Mouse (Mus musculus) midbrain, embryonic 12.5 days (tissue): Measurements from ENCODE around the gene Cox19. TPM values are rescaled to one million over a fixed set of nuclear protein-coding genes. Genes with fewer than 3 reads are reported as not detected.

Source experiments
- ATAC-seq: fragments of 200-750 bp; cut with Nextera tagmentation; 2 replicates; pipeline ENCODE4 v1.8.0; 2017; ENCODE audit warnings: low read depth, moderate TSS enrichment, moderate library complexity; ENCODE audit not compliant: low FRiP score
- H3K27ac ChIP-seq: fragments of 300-500 bp; sonication (generic); replicated peaks from 2 replicates; pipeline ENCODE4 v1.5.1; 2016; ENCODE audit warnings: mild to moderate bottlenecking
- H3K27me3 ChIP-seq: fragments of 300-500 bp; sonication (generic); 2 replicates; pipeline ENCODE4 v1.6.1; 2016; ENCODE audit warnings: mild to moderate bottlenecking
- H3K36me3 ChIP-seq: fragments of 300-500 bp; sonication (generic); 2 replicates; pipeline ENCODE4 v1.6.1; 2016
- H3K4me1 ChIP-seq: fragments of 300-500 bp; sonication (generic); 2 replicates; pipeline ENCODE4 v1.6.1; 2016
- H3K4me2 ChIP-seq: fragments of 300-500 bp; sonication (generic); replicated peaks from 2 replicates; pipeline ENCODE4 v1.6.1; 2016; ENCODE audit warnings: mild to moderate bottlenecking, moderate library complexity
- H3K4me3 ChIP-seq: fragments of 300-500 bp; sonication (generic); 2 replicates; pipeline ENCODE4 v1.5.1; 2016; ENCODE audit warnings: mild to moderate bottlenecking
- H3K9ac ChIP-seq: fragments of 300-500 bp; sonication (generic); replicated peaks from 2 replicates; pipeline ENCODE4 v1.6.1; 2016; ENCODE audit warnings: mild to moderate bottlenecking, moderate library complexity
- H3K9me3 ChIP-seq: fragments of 300-500 bp; sonication (generic); 2 replicates; pipeline ENCODE4 v1.6.1; 2016; ENCODE audit warnings: mild to moderate bottlenecking
- WGBS: fragments of 180-500 bp; shearing (Covaris S2); methylation state at CpG from one replicate; pipeline ENCODE4 v1.1.7; 2016; 5-methylcytosine and 5-hydroxymethylcytosine counted together
- polyA plus RNA-seq: library from polyadenylated mRNA; unstranded; fragments of >200 nt; fragmentation: Nextera tagmentation; extraction: Ambion mirVana; gene quantifications from 2 replicates; pipeline ENCODE4 v1.2.1, GENCODE M21; 2016

Gene Cox19
- polyA plus RNA-seq, 1 experiment from 2014 or later = 121 TPM

GRCm38 (mm10) chr5:139353496-139353895 is 2.3 kb upstream of the Cox19 start:
- H3K4me3 ChIP-seq = no peak overlapping the region
- no peaks in the 10 kb centered on the region for H3K9me3 ChIP-seq
- H3K4me1 ChIP-seq = peaks cover 9% of the 10 kb centered on the region; the same call in 1 of the 2 replicates
- no peak overlapping the region for H3K4me2 ChIP-seq
- peaks cover 16% of the 10 kb centered on the region; the same call in 1 of the 2 replicates for H3K27me3 ChIP-seq
- H3K9ac ChIP-seq = no peak overlapping the region
- 65% methylated on average over 10 of the region's 10 CpGs for WGBS
- no peak for ATAC-seq
- no peak overlapping the region for H3K27ac ChIP-seq
- no peaks in the 10 kb centered on the region for H3K36me3 ChIP-seq

DNA sequence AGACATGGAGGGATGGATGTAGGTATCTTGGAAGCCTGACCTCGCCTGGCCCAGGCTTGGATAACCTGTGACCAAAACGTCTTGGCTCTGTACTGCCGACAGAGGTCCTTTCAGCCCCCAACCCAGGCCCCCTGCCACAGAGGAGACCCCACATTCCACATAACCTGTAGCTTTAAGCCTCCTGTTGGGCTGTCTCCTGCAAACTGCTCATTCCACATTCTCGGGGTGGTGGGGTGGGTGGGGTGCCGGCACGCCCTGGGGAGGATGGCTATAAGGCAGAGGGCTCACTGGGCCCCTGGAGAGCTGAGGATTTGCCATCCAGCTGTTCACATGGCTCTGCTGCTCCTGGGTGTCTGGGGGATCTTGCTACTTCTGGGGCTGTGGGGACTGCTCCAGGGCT is 1.1 kb upstream of the Cox19 start, which contains the start of gene Cyp2w1:
Cyp2w1 (plus strand) TSS at position 301 of the 400 bp plus-strand sequence.
- H3K4me1 ChIP-seq = peaks cover 9% of the 10 kb centered on the region; the same call in 1 of the 2 replicates
- no peak for ATAC-seq
- no peaks in the 10 kb centered on the region for H3K9me3 ChIP-seq
- no peak within 1 kb of the TSS for H3K4me3 ChIP-seq
- no peak within 1 kb of the TSS for H3K9ac ChIP-seq
- peaks cover 16% of the 10 kb centered on the region; the same call in 1 of the 2 replicates for H3K27me3 ChIP-seq
- WGBS = 53% methylated on average over 5 of the region's 6 CpGs
- H3K36me3 ChIP-seq = no peaks in the 10 kb centered on the region
- H3K27ac ChIP-seq = no peak within 1 kb of the TSS
- no peak within 1 kb of the TSS for H3K4me2 ChIP-seq

DNA sequence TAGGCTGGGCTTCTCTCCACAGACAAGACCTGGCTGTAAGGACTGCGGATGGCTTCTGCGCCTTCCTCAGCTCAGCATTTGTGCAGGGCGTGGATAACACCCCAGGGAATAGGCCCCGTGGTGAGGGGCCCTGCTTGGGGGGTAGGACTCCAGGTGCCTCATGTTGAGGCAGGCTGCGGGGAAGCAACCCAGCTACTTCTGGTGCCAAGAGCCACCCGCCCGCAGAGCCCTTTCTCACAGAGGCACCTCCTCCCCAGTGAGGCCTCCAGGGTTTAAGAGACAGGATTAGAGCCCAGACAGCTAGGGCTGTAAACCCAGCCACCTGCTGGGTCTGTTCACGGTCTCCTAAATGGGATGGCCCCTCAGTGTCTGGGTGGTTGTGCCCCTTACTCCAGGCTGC is 410 bp upstream of the Cox19 start:
- Histone ChIP-seq H3K4me3 (no peak overlapping the region), H3K27ac (no peak overlapping the region), H3K9me3 (no peaks in the 10 kb centered on the region), H3K4me1 (peaks cover 9% of the 10 kb centered on the region; the same call in 1 of the 2 replicates), H3K36me3 (no peaks in the 10 kb centered on the region), H3K9ac (no peak overlapping the region), H3K4me2 (no peak overlapping the region), H3K27me3 (peaks cover 16% of the 10 kb centered on the region; the same call in 1 of the 2 replicates)
- ATAC-seq = no peak
- WGBS = 33% methylated on average over 8 of the region's 8 CpGs

DNA sequence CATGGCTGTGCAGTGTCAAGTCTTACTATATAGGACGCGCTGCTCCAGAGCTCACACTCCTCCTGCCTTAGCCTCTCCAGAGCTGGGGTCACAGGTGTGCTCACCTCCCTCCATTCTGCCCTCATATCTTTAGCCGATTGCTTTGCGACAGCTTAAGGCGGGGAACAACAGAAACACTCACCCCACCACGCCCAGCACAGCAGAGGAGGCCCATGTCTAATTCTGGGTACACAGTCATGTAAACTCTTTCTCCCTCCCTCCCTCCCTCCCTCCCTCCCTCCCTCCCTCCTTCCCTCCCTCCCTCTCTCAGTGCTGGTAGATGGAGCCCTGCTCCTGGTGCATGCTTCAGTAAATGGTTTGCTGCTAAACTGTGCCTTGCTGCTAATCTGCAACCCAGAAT is 1.5 kb downstream of the Cox19 start:
- no peaks in the 10 kb centered on the region for H3K9me3 ChIP-seq
- 80% methylated on average over 6 of the region's 6 CpGs for WGBS
- H3K4me3 ChIP-seq = no peak overlapping the region

GRCm38 (mm10) chr5:139347225-139347624 is 4.0 kb downstream of the Cox19 start:
- H3K36me3 ChIP-seq = peaks cover 8% of the 10 kb centered on the region
- H3K9ac ChIP-seq = no peak overlapping the region
- H3K9me3 ChIP-seq = no peaks in the 10 kb centered on the region
- ATAC-seq = no peak
- peaks cover 26% of the 10 kb centered on the region for H3K4me1 ChIP-seq
- no peak overlapping the region for H3K4me2 ChIP-seq
- 52% methylated on average over 1 of the region's 1 CpGs for WGBS
- peaks cover 19% of the 10 kb centered on the region; the same call in 1 of the 2 replicates for H3K27me3 ChIP-seq
- no peak overlapping the region for H3K27ac ChIP-seq
- H3K4me3 ChIP-seq = no peak overlapping the region

More for the DNA sequence above, 1.5 kb downstream of the Cox19 start:
- peaks cover 21% of the 10 kb centered on the region; the same call in 1 of the 2 replicates for H3K27me3 ChIP-seq
- H3K4me2 ChIP-seq = no peak overlapping the region
- no peaks in the 10 kb centered on the region for H3K36me3 ChIP-seq
- no peak overlapping the region for H3K27ac ChIP-seq
- H3K9ac ChIP-seq = no peak overlapping the region
- H3K4me1 ChIP-seq = peaks cover 14% of the 10 kb centered on the region; the same call in 1 of the 2 replicates
- ATAC-seq = no peak

GRCm38 (mm10) chr5:139345364-139345714 is 5.9 kb downstream of the Cox19 start:
- peak; percentile 41; the same call in 1 of the 2 replicates for ATAC-seq
- peak overlapping the region; percentile 85 for H3K4me3 ChIP-seq
- peaks cover 23% of the 10 kb centered on the region for H3K36me3 ChIP-seq
- H3K27ac ChIP-seq = no peak overlapping the region
- H3K4me1 ChIP-seq = peaks cover 17% of the 10 kb centered on the region
- peak overlapping the region; percentile 96 for H3K4me2 ChIP-seq
- 13% methylated on average over 5 of the region's 5 CpGs for WGBS
- H3K9ac ChIP-seq = peak overlapping the region; percentile 28
- H3K27me3 ChIP-seq = 0 out of 2 replicates have a peak, but pooled peaks cover 9% of the 10 kb centered on the region
- H3K9me3 ChIP-seq = no peaks in the 10 kb centered on the region

GRCm38 (mm10) chr5:139344687-139345363 is 6.4 kb downstream of the Cox19 start:
- peak overlapping the region; percentile 80 for H3K27ac ChIP-seq
- peak overlapping the region; percentile 85 for H3K4me3 ChIP-seq

GRCm38 (mm10) chr5:139344021-139344686 is 7.1 kb downstream of the Cox19 start:
- Histone ChIP-seq H3K4me3 (peak overlapping the region; percentile 85), H3K27ac (peak overlapping the region; percentile 80), H3K27me3 (0 out of 2 replicates have a peak, but pooled peaks cover 6% of the 10 kb centered on the region), H3K4me1 (peaks cover 18% of the 10 kb centered on the region), H3K9me3 (no peaks in the 10 kb centered on the region), H3K9ac (peak overlapping the region; percentile 91), H3K4me2 (peak overlapping the region; percentile 96), H3K36me3 (peaks cover 35% of the 10 kb centered on the region)
- 8% methylated on average over 12 of the region's 12 CpGs for WGBS
- peak; percentile 72 for ATAC-seq

More at GRCm38 (mm10) chr5:139344687-139345363, 6.4 kb downstream of the Cox19 start:
- Histone ChIP-seq H3K36me3 (peaks cover 28% of the 10 kb centered on the region), H3K9me3 (no peaks in the 10 kb centered on the region), H3K4me2 (peak overlapping the region; percentile 96), H3K27me3 (0 out of 2 replicates have a peak, but pooled peaks cover 9% of the 10 kb centered on the region), H3K4me1 (peaks cover 17% of the 10 kb centered on the region), H3K9ac (peak overlapping the region; percentile 91)
- ATAC-seq = peak; percentile 91
- WGBS = under 1% methylated on average over 33 of the region's 33 CpGs

DNA sequence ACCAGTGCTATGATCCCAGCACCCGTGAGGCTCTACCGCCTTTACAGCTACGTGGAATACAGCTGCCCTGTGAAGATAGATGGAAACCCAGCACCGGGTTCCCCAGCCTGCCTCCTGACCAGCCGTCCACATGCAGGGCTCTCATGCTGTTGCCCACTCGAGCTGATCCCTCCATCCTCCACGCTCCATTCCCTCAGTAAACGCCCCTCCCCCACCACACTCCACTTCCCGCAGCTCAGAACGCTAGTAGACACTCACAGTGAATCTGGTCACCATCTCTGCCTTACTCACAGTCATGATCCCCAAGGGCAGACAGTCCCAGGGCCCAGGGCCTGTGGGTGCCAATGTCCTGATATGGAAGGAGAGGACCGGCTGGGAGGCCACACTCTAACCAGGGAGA is 12.3 kb downstream of the Cox19 start:
- 83% methylated on average over 11 of the region's 11 CpGs for WGBS
- Histone ChIP-seq H3K4me3 (no peak overlapping the region), H3K4me1 (peaks cover 11% of the 10 kb centered on the region), H3K4me2 (no peak overlapping the region), H3K27ac (no peak overlapping the region), H3K36me3 (peaks cover 84% of the 10 kb centered on the region), H3K9ac (0 out of 2 replicates have a peak overlapping the region, but pooled peaks have one; percentile 11), H3K27me3 (no peaks in the 10 kb centered on the region), H3K9me3 (no peaks in the 10 kb centered on the region)
- ATAC-seq = no peak

DNA sequence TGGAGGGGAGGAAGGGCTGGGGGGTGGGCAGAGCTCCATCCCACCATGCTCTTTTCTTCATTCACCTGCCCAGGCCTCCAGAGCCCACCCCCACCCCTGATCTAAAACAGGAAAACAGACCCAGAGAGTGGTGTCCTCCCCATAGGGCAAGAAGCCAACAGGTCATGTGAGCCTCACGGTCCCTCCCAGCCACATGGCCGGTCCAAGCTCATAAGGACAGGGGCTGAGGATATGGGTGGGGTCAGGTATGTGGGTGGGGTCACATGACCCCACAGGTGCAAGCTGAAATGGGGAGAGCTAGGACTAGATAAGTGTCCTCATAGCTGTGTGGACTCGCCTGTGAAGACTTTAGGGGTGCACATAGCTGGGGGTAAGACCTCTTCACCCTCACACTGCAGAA is 12.8 kb downstream of the Cox19 start:
- H3K4me1 ChIP-seq = peaks cover 6% of the 10 kb centered on the region
- 81% methylated on average over 3 of the region's 3 CpGs for WGBS
- ATAC-seq = no peak
- no peak overlapping the region for H3K4me3 ChIP-seq
- no peaks in the 10 kb centered on the region for H3K27me3 ChIP-seq
- H3K9ac ChIP-seq = no peak overlapping the region
- H3K27ac ChIP-seq = no peak overlapping the region
- H3K4me2 ChIP-seq = no peak overlapping the region
- peaks cover 84% of the 10 kb centered on the region for H3K36me3 ChIP-seq
- H3K9me3 ChIP-seq = no peaks in the 10 kb centered on the region

DNA sequence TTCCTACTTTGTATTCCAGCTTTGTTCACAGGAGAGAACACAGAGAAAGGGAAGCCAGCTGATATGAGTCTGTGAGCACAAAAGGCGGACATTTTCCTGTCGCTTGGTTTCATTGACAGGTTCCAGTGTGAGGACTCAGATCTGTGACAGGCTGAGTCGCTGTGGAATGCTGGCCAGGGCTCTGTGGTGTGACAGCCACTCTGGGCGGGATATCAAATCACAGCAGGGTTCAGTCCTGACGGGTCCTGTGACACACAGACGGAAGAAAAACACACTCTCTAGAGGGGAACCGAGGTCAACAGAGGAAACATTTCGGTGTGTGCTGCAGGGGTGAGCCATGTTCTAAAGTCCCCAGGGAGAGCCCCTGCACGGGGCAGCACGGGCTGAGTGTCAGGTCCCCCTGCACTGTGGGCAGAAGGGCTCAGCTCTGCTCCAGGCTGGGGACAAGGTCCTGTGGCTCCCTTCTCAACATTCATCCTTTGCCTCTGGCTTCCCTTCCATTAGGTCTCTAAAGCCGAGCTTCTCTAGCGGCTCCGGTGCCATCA is 13.3 kb downstream of the Cox19 start:
- Histone ChIP-seq H3K36me3 (peaks cover 83% of the 10 kb centered on the region), H3K4me3 (no peak overlapping the region), H3K27me3 (no peaks in the 10 kb centered on the region), H3K9ac (no peak overlapping the region), H3K4me2 (no peak overlapping the region), H3K27ac (no peak overlapping the region), H3K9me3 (no peaks in the 10 kb centered on the region), H3K4me1 (peaks cover 4% of the 10 kb centered on the region; the same call in 1 of the 2 replicates)
- ATAC-seq = no peak
- WGBS = 82% methylated on average over 13 of the region's 13 CpGs

DNA sequence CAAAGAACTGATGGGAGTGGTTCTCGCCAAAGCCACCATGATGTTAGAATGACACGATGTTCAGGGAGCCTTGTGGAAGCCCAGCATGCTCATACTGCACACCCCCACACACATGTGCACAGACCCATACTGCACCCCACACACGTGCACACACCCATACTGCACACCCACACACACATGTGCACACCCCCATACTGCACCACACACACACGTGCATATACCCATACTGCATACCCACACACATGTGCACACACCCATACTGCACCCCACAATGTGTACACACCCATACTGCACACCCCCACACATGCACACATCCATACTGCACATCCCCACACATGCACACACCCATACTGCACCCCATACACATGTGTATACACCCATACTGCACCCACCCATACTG is 15.6 kb downstream of the Cox19 start:
- H3K4me1 ChIP-seq = peaks cover 4% of the 10 kb centered on the region; the same call in 1 of the 2 replicates
- no peaks in the 10 kb centered on the region for H3K9me3 ChIP-seq
- H3K27ac ChIP-seq = no peak overlapping the region
- H3K4me2 ChIP-seq = no peak overlapping the region
- no peak for ATAC-seq
- H3K27me3 ChIP-seq = no peaks in the 10 kb centered on the region
- H3K4me3 ChIP-seq = no peak overlapping the region
- peaks cover 64% of the 10 kb centered on the region for H3K36me3 ChIP-seq
- no peak overlapping the region for H3K9ac ChIP-seq
- WGBS = 96% methylated on average over 4 of the region's 4 CpGs
